Mouse (Mus musculus) liver, embryonic 12.5 days (tissue): ENCODE results near the gene Dtnb. TPM values are rescaled to one million over a fixed set of nuclear protein-coding genes. Genes with fewer than 3 reads are reported as not detected.

Source experiments
- ATAC-seq: fragments of 200-750 bp; cut with Nextera tagmentation; 2 replicates; pipeline ENCODE4 v1.8.0; 2017; ENCODE audit warnings: moderate number of reproducible peaks, mild to moderate bottlenecking, moderate library complexity
- H3K27ac ChIP-seq: fragments of 300-500 bp; sonication (generic); 2 replicates; pipeline ENCODE4 v1.5.1; 2016; ENCODE audit warnings: mild to moderate bottlenecking
- H3K27me3 ChIP-seq: fragments of 300-500 bp; sonication (generic); replicated peaks from 2 replicates; pipeline ENCODE4 v1.6.1; 2016; ENCODE audit warnings: mild to moderate bottlenecking, moderate library complexity
- H3K36me3 ChIP-seq: fragments of 300-500 bp; sonication (generic); 2 replicates; pipeline ENCODE4 v1.6.1; 2016; ENCODE audit warnings: mild to moderate bottlenecking, moderate library complexity
- H3K4me1 ChIP-seq: fragments of 300-500 bp; sonication (generic); 2 replicates; pipeline ENCODE4 v1.6.1; 2016
- H3K4me2 ChIP-seq: fragments of 300-500 bp; sonication (generic); 2 replicates; pipeline ENCODE4 v1.6.1; 2016; ENCODE audit warnings: mild to moderate bottlenecking, moderate library complexity
- H3K4me3 ChIP-seq: fragments of 300-500 bp; sonication (generic); 2 replicates; pipeline ENCODE4 v1.5.1; 2016; ENCODE audit warnings: mild to moderate bottlenecking, moderate library complexity
- H3K9ac ChIP-seq: fragments of 300-500 bp; sonication (generic); 2 replicates; pipeline ENCODE4 v1.6.1; 2016; ENCODE audit warnings: mild to moderate bottlenecking, moderate library complexity
- H3K9me3 ChIP-seq: fragments of 300-500 bp; sonication (generic); replicated peaks from 2 replicates; pipeline ENCODE4 v1.6.1; 2016; ENCODE audit warnings: mild to moderate bottlenecking, moderate library complexity
- WGBS: fragments of 180-500 bp; shearing (Covaris S2); methylation state at CpG from one replicate; pipeline ENCODE4 v1.1.7; 2016; ENCODE audit not compliant: insufficient replicate concordance; 5-methylcytosine and 5-hydroxymethylcytosine counted together
- polyA plus RNA-seq: library from polyadenylated mRNA; unstranded; fragments of >200 nt; fragmentation: Nextera tagmentation; extraction: Ambion mirVana; gene quantifications from 2 replicates; pipeline ENCODE4 v1.2.1, GENCODE M21; 2016

The Dtnb gene
- polyA plus RNA-seq, 1 experiment from 2014 or later = 22.6 TPM

DNA sequence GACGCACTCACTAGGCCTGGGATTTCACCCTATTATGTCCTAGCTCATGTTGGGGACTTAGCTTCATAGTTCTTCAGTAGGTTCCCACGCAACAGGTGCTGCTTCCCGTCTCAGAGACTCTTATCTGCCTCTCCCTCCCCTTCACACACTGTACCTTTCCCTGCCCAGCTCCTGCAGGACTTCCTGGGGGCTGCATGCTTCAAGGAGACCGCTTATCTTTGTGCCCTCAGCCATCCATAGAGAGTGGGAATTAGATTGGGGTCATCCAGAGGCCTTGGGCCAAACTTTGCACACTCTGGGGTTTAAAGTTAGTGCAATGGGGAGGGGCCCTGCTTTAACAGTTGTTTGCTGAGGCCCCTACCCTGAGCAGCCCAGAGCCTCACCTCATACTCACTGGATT is 212.5 kb downstream of the Dtnb start:
- Histone ChIP-seq H3K4me3 (no peak overlapping the region), H3K36me3 (no peaks in the 10 kb centered on the region), H3K27ac (no peak overlapping the region), H3K4me1 (peaks cover 18% of the 10 kb centered on the region), H3K9me3 (no peaks in the 10 kb centered on the region), H3K9ac (no peak overlapping the region), H3K4me2 (no peak overlapping the region), H3K27me3 (peaks cover 4% of the 10 kb centered on the region)
- no peak for ATAC-seq
- WGBS = 58% methylated on average over 4 of the region's 4 CpGs

DNA sequence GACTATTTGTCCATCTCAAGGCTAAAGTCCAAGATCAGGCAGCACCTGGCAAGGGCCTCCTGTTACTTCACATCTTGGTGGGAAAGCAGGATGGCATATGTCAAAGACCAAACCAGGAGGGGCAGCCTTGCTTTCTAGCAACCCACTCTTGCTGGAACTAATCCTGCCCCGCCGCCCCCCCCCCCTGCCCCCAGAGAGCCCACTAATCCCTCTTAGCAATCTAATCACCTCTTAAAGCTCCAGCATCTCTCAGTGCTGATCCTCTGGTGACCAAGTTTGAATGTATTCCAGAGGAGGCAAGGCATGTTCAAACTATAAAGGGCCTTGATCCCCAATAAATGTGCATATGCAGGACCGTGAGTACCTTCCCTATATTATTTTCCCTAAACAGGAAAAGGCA is 214.9 kb downstream of the Dtnb start:
- no peak overlapping the region for H3K4me3 ChIP-seq
- no peaks in the 10 kb centered on the region for H3K9me3 ChIP-seq
- ATAC-seq = no peak
- H3K27ac ChIP-seq = no peak overlapping the region
- 56% methylated on average over 3 of the region's 3 CpGs for WGBS
- H3K4me2 ChIP-seq = no peak overlapping the region
- peaks cover 5% of the 10 kb centered on the region; the same call in 1 of the 2 replicates for H3K4me1 ChIP-seq
- no peaks in the 10 kb centered on the region for H3K36me3 ChIP-seq
- no peak overlapping the region for H3K9ac ChIP-seq
- H3K27me3 ChIP-seq = peaks cover 4% of the 10 kb centered on the region

DNA sequence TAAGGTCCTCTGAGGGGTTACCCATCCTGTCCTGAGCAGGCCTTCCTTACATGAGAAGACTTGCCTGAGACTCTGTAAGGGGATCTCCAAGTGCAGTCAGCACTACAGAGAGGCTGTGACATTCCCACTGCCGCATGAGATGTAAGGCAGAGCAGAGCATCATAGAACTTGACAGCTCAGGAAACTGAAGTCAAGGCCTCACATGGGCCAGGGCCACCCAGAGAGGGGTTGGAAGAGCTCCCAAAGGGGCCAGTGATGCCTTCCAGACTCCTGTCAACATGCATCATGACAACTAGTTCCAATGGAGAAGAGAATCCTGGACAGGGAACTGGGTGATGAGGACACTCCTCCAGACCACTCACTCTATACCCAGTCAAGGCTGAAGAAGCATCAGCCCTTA is 215.4 kb downstream of the Dtnb start:
- WGBS = 57% methylated on average over 1 of the region's 1 CpGs
- H3K4me3 ChIP-seq = no peak overlapping the region
- H3K4me1 ChIP-seq = peaks cover 5% of the 10 kb centered on the region; the same call in 1 of the 2 replicates
- no peak overlapping the region for H3K4me2 ChIP-seq
- no peak overlapping the region for H3K27ac ChIP-seq
- H3K27me3 ChIP-seq = peaks cover 8% of the 10 kb centered on the region
- no peaks in the 10 kb centered on the region for H3K36me3 ChIP-seq
- no peak overlapping the region for H3K9ac ChIP-seq
- no peaks in the 10 kb centered on the region for H3K9me3 ChIP-seq
- ATAC-seq = no peak

DNA sequence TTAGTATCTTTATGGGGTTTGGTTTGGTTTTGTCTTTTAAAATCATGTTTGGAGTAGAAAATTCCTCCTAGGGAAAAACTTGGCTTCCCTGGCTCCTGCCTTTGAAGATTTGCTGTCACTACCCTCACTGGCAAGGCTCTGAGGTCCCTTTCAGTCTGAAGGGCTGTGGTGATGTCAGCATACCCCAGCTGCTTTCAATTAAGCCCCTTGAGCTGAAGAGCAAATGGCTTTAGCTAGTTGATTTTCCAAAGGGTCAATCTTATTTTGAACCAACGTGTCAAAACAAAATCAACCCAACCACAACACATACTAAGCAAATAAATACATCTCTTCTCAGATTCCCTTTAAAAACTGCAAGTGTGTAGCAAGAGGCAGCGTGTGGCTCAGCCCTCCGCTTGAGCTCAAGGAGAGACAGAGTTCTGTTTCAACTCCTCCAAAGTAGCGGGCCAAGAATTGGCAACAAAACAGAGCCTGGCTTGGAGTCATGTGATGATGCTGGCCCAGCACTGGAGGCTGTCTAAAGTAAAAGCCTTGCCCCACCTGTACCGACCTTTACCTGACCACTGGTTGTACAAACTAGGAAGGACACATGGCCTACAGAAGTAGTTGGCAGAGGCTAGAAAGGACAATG is 216.4 kb downstream of the Dtnb start:
- Histone ChIP-seq H3K27me3 (peaks cover 18% of the 10 kb centered on the region), H3K4me3 (no peak overlapping the region), H3K9me3 (no peaks in the 10 kb centered on the region), H3K4me1 (peaks cover 5% of the 10 kb centered on the region; the same call in 1 of the 2 replicates), H3K36me3 (no peaks in the 10 kb centered on the region), H3K4me2 (no peak overlapping the region), H3K9ac (no peak overlapping the region), H3K27ac (no peak overlapping the region)
- ATAC-seq = no peak
- WGBS = 64% methylated on average over 5 of the region's 5 CpGs

DNA sequence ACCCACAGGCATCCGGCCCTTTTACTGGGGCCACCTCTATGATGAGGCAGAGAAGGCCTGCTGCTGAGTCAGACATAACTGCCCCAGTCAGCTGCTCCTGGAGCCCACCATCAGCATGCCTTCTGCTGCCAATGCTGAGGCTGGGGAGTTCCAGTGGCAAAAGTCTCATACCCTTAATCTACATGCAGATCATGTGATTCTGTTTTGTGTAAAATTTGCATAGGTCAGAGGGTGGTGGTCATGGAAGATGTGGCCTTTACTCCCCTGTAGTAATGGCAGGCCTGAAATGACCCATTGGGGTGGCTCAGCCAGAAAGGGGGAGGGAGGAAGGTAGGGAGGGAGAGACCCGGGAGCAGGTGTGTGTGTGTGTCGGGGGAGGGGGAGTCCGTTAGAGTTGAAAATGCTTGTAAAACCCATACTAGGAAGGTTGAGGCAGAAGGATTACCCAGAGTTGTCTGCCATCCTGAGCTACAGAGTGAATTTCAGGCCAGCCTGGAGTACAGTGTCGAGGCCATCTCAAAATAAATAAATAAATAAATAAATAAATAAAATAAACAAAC is 217.5 kb downstream of the Dtnb start:
- Histone ChIP-seq H3K4me3 (no peak overlapping the region), H3K4me1 (peaks cover 5% of the 10 kb centered on the region; the same call in 1 of the 2 replicates), H3K9ac (no peak overlapping the region), H3K27ac (no peak overlapping the region), H3K4me2 (no peak overlapping the region), H3K27me3 (peaks cover 29% of the 10 kb centered on the region), H3K9me3 (no peaks in the 10 kb centered on the region), H3K36me3 (no peaks in the 10 kb centered on the region)
- 62% methylated on average over 5 of the region's 5 CpGs for WGBS
- no peak for ATAC-seq

DNA sequence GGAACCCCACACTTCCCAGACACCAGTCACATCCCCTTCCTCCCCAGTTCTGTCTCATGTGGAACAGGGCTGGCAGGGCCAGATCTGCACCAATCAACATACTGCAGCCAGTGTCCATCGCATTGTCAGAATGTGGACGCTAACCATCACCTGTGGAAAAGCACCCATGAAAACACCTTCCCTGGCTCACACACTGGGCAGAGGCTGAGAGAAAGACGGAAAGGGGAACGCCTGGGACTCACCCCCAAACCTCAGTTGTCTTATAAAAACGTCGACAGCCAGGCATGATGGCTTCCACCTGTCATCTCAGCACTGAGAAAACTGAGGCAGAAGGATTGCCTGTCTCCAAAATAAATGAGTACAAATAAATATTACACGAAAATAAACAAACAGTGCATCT is 219.1 kb downstream of the Dtnb start:
- no peaks in the 10 kb centered on the region for H3K36me3 ChIP-seq
- peak overlapping the region; percentile 63 for H3K4me2 ChIP-seq
- H3K9ac ChIP-seq = no peak overlapping the region
- WGBS = 35% methylated on average over 7 of the region's 7 CpGs
- H3K4me3 ChIP-seq = peak overlapping the region; percentile 43; the same call in 1 of the 2 replicates
- peaks cover 5% of the 10 kb centered on the region; the same call in 1 of the 2 replicates for H3K4me1 ChIP-seq
- H3K27ac ChIP-seq = no peak overlapping the region
- ATAC-seq = no peak
- H3K9me3 ChIP-seq = no peaks in the 10 kb centered on the region
- peaks cover 35% of the 10 kb centered on the region for H3K27me3 ChIP-seq

DNA sequence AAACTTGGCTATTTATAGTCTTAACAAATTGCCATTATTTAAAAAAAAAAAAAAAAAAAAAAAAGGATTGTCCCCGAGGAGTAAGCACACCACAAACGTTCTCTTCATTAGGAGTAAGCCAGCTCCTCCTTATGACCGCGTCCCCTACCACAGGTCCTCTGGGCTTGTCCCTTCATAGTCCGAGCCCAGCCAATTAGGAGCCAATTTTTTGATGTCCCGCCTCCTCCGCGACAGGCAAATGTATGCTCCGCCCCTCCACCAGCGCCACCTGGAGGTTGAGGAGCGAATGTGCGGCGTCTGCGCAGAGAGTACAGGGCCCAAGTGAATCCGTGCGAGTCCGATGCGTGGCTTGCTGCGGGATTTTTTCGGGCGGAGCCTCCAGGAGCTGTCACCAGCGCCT is 219.6 kb downstream of the Dtnb start:
- peaks cover 38% of the 10 kb centered on the region for H3K27me3 ChIP-seq
- no peak overlapping the region for H3K27ac ChIP-seq
- ATAC-seq = peak; percentile 87
- under 1% methylated on average over 22 of the region's 22 CpGs for WGBS
- H3K4me1 ChIP-seq = peaks cover 5% of the 10 kb centered on the region; the same call in 1 of the 2 replicates
- H3K9ac ChIP-seq = peak overlapping the region; percentile 22; the same call in 1 of the 2 replicates
- H3K36me3 ChIP-seq = no peaks in the 10 kb centered on the region
- H3K9me3 ChIP-seq = no peaks in the 10 kb centered on the region
- peak overlapping the region; percentile 43 for H3K4me3 ChIP-seq
- H3K4me2 ChIP-seq = peak overlapping the region; percentile 63

DNA sequence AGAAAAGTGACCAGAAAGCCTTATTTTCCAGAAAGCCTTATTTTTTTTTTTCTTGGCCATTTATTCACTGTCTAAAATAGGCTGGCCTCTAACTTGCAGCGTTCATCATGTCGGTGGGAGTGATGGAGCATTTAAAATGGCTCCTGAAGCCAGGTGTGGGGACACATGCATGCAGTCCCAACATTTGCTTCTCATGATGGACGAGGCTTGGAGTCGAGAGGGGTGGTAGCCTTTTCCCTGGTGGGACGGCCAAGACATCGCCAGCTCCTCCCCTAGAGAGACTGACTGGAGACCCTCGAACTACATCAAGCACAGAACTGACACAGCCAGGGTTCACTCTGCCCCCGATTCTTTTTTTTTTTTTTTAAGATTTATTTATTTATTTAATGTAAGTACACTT is 220.1 kb downstream of the Dtnb start:
- no peak overlapping the region for H3K27ac ChIP-seq
- H3K9ac ChIP-seq = peak overlapping the region; percentile 22; the same call in 1 of the 2 replicates
- H3K4me3 ChIP-seq = peak overlapping the region; percentile 43
- 0 out of 2 replicates have a peak, but pooled peaks have one; percentile 16 for ATAC-seq
- H3K36me3 ChIP-seq = no peaks in the 10 kb centered on the region
- WGBS = 21% methylated on average over 8 of the region's 8 CpGs
- H3K4me1 ChIP-seq = peaks cover 5% of the 10 kb centered on the region; the same call in 1 of the 2 replicates
- H3K4me2 ChIP-seq = peak overlapping the region; percentile 63
- no peaks in the 10 kb centered on the region for H3K9me3 ChIP-seq
- H3K27me3 ChIP-seq = peaks cover 39% of the 10 kb centered on the region

DNA sequence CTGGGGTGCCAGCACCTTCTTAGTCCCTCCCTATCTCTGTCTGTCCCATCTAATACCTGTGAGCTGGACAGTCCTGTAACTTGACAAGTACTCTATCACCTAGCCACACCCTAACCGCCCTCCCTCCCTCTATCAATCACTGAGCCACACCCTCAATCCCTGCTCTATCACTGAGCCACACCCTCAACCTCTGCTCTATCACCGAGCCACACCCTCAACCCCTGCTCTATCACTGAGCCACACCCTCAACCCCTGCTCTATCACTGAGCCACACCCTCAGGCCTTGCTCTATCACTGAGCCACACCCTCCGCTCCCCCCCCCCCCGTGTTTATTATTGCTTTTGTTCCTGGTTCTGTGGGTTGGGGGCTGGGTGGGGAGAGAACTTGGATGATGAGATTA is 223.4 kb downstream of the Dtnb start:
- Histone ChIP-seq H3K4me1 (peaks cover 5% of the 10 kb centered on the region; the same call in 1 of the 2 replicates), H3K36me3 (no peaks in the 10 kb centered on the region), H3K9me3 (no peaks in the 10 kb centered on the region), H3K4me3 (no peak overlapping the region), H3K9ac (no peak overlapping the region), H3K27ac (no peak overlapping the region), H3K27me3 (peaks cover 57% of the 10 kb centered on the region), H3K4me2 (no peak overlapping the region)
- ATAC-seq = 0 out of 2 replicates have a peak, but pooled peaks have one; percentile 16
- 15% methylated on average over 2 of the region's 4 CpGs for WGBS

DNA sequence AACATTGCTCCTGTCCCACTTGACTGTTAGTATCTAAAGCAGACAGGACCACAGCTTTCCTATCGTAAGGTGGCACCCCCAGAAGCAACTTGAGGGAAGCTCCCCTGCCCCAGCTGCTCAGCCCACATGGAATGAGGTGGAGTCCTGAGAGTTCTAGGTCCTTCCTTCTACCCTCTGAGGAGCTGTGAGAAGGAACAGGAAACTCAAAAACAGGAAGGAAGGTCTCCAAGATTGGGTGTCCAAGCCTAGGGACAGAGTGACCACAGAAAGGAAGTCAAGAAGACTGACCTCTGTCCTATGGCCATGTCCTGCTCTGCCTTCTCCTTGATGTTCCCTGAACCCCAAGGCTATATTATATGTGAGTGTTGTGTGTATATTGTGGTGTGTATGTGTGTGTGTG is 227.4 kb downstream of the Dtnb start:
- Histone ChIP-seq H3K4me1 (no peaks in the 10 kb centered on the region), H3K36me3 (no peaks in the 10 kb centered on the region), H3K9ac (no peak overlapping the region), H3K27me3 (peaks cover 63% of the 10 kb centered on the region), H3K4me2 (no peak overlapping the region), H3K27ac (no peak overlapping the region), H3K9me3 (no peaks in the 10 kb centered on the region), H3K4me3 (no peak overlapping the region)
- no peak for ATAC-seq
- WGBS = 50% methylated on average over 1 of the region's 1 CpGs

DNA sequence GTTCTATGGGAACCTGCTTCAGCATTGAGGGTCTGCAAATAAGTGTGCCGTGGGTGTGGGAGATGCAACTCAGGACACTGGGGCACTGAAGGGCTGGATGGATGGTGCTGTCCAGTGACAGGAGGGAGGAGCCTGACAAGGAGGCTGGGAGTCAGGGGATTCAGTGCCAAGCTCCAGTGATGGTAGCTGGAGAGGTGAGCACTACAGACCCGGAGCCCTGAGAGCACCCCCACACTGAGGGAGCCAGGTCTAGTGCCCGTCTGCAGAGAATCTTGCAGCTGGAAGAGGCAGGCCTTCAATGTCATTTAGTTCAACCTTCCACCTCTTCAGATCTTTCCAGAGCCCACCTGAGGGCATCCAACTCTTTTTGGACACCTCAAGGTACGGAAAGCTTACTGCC is 233.7 kb downstream of the Dtnb start, which contains the start of gene Dnmt3a:
Gene Dnmt3a (plus strand): TSS at position 156 of the 400 bp plus-strand sequence.
- WGBS = 28% methylated on average over 4 of the region's 4 CpGs
- no peaks in the 10 kb centered on the region for H3K36me3 ChIP-seq
- peak within 1 kb of the TSS; percentile 87 for H3K4me2 ChIP-seq
- peak within 1 kb of the TSS; percentile 75 for H3K27ac ChIP-seq
- H3K4me3 ChIP-seq = peak within 1 kb of the TSS; percentile 76
- peak within 1 kb of the TSS; percentile 75 for H3K9ac ChIP-seq
- H3K27me3 ChIP-seq = peaks cover 88% of the 10 kb centered on the region
- H3K4me1 ChIP-seq = peaks cover 45% of the 10 kb centered on the region
- 0 out of 2 replicates have a peak, but pooled peaks have one; percentile 18 for ATAC-seq
- H3K9me3 ChIP-seq = no peaks in the 10 kb centered on the region

DNA sequence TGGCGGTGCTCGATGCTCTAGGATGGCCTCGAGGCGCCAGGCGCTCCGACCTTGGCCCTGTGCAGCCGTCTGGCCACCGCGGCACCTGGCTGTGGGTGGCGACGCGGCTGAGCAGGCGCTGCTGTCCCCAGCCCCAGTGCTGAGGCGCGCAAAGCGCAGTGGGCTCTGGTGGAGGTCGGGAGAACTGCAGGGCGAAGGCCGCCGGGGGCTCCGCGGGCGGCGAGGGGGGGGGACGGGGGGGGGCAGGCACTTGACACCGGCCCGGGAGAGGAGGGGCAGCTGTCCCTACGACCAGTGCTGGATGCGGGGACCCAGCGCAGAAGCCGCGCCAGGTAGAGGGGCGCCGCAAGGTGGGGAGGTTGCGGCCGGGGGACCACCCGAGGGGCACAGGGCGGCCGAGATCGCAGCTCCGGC is 234.1 kb downstream of the Dtnb start:
- H3K4me1 ChIP-seq = peaks cover 49% of the 10 kb centered on the region
- peak overlapping the region; percentile 75 for H3K9ac ChIP-seq
- peaks cover 90% of the 10 kb centered on the region for H3K27me3 ChIP-seq
- no peaks in the 10 kb centered on the region for H3K36me3 ChIP-seq
- peak overlapping the region; percentile 87 for H3K4me2 ChIP-seq
- peak overlapping the region; percentile 75 for H3K27ac ChIP-seq
- no peaks in the 10 kb centered on the region for H3K9me3 ChIP-seq
- WGBS = under 1% methylated on average over 35 of the region's 41 CpGs
- H3K4me3 ChIP-seq = peak overlapping the region; percentile 76
- ATAC-seq = peak; percentile 66
